Mouse (Mus musculus) right cerebral cortex, postnatal 4 days (tissue): ENCODE measurements around the gene Cpa4.

Experiments used
- DNase-seq: peaks from one replicate; pipeline ENCODE4 v3.0.0-alpha.2; 2022

Cpa4 gene

GRCm38 (mm10) chr6:30636186-30636842, 68.1 kb downstream of the Cpa4 start:
- no peak for DNase-seq

- no peak for DNase-seq
Measured at GRCm38 (mm10) chr6:30638674-30639268, 70.6 kb downstream of the Cpa4 start, which contains the start of gene Cpa1. Gene Cpa1 (plus strand): TSS chr6:30639218.
